Mouse (Mus musculus): ENCODE data around the gene Agbl4.

The Agbl4 gene

DNA sequence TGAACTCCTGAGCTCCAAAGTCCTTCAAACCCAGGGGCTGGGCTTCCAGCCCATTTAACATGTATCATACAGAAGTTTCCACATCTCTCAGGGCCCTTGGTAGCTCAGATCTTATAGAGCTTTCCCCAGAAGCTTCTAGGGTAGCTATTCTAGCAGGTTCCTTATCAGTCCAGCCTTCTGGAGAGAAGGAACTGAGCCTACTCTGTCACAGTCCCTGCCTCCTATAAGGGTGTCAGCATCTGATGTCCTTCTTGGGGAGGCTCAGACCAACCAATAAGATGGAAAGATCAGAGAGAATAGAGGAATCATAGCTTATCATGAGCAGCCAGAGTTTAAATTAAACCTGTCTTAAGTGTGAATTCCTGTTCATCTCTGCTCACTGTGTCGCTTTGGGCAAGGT is 1269.3 kb downstream of the Agbl4 start:
- DNase-seq (ENCODE audit: low spot score in 2 of 2): no peak

DNA sequence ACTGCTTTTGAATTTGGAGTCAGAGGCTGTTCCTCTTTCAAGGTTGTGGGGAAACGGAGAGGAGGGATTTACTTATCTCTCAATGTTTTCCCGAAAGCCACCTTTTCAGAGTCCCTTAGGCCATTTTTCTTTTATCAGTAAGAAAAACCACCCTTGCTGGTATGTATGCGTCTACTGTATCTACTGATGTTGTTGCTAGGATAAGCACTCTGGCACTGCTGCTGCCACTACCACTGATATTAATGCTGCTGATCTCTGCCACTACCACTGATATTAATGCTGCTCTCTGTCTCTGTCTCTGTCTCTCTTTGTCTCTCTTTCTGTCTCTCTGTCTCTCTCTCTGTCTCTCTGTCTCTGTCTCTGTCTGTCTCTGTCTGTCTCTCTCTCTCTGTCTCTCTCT is 1271.9 kb downstream of the Agbl4 start:
- no peak for DNase-seq (ENCODE audit: low spot score in 2 of 2)

DNA sequence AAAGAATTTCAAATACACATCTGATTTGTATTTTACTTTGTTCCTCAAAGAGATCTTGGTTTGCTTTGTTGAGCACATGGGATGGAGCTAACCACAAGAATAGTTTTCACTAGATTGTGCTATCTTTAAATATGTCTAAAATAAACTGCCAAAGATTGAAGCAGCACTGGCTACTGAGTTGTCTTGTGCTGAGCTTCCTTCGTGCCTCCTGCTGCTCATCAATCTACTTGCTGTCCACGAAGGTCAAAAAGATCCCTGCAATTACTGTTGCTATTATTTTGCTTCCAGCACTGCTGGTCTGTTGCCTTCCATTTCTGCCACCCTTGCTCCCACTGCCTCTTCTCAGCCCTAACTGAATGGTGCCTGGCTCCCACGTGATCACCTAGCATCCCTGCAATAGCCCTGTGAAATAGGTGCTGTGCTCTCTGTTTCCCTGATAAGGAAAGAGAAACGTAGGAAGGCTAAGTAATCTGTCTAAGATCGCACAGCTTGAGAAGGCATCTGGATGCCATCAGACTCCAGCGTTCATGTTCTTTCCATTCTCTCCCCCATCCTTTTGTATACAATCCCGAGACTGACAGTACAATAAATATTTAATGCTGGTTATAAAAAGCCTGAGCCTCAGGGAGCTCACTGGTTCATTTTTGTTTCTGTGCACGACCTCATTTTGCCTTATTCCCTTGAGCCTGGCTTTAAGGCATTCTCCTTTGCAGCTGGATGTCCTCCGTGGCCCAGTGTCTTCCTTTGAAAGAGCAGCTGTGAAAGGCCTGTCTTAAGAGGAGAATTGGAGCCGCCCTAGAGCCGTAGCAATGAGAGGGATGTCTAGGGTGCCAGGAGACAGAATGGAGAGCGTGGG is 1273.3 kb downstream of the Agbl4 start:
- DNase-seq (ENCODE audit: low spot score in 2 of 2): no peak

DNA sequence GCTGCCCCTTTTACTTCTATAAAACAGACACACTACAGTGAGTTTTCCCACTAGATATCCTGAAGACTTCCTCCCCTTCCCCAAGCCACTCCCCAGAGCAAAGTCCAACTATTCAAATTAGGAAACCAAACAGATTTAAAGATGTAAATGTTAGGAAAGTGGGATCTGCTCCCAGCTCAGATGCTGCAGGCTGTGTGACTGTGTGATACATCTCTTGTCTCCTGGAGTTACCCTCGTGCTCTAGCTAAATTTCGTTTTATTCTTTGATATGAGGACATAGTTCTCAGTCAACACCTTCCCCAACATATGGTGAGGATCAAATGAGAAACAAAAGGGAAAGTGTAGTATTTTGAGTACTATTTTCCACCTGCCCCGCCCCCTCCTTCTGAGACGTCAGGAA is 1274.0 kb downstream of the Agbl4 start:
- DNase-seq (ENCODE audit: low spot score in 2 of 2): no peak

DNA sequence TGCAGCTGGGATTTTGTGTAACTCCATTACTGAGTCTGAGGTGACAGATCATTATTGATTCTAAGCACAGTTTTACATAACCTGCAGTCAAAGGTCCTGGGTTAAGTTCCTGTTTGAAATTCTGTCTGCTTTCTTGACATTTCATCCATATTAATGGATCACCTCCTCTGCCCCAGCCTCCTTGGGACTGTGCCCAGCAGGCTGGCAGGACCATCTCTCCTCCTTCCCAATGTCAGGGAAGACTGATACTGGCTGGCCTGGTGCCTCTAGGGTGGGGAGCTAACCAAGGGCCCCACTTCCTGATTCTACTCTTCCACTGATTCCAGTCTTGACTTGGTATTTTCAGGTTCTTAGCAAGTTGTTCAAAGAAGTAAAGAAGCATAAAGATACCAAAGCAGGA is 1276.4 kb downstream of the Agbl4 start:
- DNase-seq (ENCODE audit: low spot score in 2 of 2): no peak

DNA sequence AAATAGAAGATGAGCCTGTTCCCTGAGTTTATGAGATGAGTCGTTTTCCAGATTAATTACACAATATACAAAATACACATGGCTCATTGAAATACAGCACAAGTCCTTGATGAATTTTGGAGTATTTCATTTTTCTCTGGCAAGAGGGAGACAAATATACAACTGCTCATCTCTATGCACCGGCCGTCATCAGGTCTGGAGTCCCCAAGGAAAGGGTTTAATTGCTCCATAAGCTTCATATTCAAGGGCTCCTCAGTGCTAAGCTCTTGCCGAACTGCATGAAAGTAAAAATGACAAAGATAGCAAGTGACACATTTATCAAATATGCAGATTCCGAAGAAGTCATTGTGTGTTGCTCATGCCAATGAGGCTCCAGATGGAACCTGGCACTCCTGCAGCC is 1284.5 kb downstream of the Agbl4 start:
- DNase-seq (ENCODE audit: low spot score in 2 of 2): no peak

DNA sequence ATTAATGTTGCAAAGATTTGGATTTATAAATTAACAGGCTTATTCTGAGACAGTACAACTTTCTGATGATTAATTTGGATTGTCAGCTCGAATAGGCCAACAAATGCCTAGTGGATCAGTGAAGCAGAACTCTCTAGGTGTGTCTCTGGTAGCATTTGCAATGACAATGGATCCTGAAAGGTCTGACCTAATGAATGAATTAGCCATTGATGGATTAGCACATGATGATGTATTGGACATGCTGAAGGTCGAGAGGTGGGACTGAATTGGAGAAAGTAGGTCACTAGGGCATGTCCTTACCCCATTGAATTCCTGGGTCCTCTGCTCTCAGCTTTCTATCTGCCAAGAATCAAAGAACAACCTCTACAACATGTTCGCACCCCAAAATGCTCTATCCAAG is 1285.3 kb downstream of the Agbl4 start:
- DNase-seq (ENCODE audit: low spot score in 2 of 2): no peak

DNA sequence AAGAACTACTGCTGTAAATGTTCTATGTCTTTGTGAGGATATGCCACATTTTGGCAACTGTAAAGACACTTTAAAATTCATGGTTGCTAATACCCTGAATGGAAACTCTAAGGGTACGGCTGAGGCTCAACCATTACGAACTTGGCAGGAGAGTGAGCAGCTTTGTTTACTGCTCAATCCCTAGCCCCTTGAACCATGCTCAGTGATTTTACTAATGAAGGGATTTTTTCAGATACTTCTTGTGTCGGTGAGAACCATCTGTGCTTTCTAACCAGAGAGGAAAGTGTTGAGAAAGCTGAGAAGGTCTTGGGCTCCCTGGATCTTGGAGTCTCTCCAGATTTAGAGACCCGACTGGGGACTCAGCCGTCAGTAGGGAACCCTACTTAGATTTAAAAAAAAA is 1286.4 kb downstream of the Agbl4 start:
- DNase-seq (ENCODE audit: low spot score in 2 of 2): no peak

DNA sequence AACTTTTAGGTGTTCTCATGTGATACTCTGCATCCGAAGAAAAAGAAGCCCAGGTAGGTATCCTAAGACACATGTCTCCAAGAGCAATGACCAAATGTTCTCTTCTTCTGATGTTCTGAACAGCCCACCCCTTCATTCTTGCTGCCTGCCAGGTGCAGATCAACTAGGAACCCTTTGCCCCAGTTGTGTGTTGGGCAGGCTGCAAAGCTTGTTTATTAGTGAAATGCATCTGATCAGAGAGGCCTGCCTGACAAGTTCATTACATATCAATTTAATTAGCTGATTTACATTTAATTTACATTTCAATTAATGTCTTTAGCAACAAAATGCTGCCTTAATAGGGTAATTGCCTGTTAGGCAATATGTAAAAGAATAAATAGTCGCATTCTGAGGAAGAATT is 1288.5 kb downstream of the Agbl4 start:
- no peak for DNase-seq (ENCODE audit: low spot score in 2 of 2)

DNA sequence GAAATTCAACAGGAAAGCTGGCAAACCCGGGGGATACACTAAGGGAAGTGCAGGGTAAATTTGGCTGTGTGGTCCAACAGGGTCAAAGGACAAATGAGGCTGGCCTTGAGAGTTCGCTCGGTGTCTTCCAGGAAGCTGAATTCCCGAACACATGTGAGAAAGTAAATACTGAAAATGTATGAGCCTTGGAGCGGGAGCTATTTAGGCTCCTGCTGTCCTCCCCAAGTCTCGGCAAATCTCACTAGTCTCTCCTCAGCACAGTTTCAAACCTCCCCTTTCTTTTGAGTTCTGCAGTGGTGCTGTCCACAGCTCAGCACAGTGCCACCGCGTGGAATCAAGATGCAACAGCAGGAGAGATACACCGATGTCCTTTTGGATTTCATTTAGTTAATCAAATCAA is 1289.5 kb downstream of the Agbl4 start:
- DNase-seq (ENCODE audit: low spot score in 2 of 2): no peak

DNA sequence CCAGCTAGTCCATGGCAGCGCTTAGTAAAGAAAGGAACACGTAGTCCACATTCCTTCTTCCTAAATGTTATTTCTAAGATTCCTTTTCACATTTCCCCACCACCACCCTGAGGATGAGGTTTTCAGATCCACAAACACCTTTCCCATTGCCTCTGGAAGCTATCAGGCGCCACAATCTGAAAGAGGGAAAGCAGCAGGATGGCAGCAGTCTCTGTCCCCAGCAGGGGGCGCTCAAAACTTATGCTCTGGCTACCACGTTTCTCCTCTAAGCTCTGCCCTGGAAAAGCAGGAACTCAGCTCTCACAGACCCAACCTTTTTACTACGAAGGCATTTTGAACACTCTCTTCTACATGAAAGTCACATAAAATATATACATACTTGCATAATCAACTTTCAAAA is 1290.2 kb downstream of the Agbl4 start:
- DNase-seq (ENCODE audit: low spot score in 2 of 2): peak; percentile 76 to 77

DNA sequence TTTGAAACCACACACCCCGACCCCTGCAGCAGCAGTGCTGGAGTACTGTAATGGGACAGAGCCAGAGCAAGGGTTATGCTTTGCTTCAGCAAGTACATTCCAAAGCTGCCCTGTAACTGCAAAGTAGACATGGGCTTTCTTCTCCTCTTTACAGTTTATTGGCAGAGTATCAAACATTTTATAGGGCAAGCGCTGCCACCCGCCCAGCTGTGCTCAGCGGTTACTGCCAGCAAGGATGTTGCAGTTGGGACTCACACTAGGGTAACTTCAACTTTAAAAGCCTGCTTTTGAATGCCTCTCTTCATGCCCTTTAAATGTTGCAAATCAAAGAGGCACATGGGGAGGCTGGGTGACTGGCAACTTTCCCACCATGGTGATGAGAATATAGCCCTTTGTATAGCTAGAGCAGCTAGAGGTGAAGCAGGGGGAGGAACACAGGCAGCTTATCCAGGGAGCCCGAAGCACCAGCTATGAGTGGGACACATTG is 1293.6 kb downstream of the Agbl4 start:
- no peak for DNase-seq (ENCODE audit: low spot score in 2 of 2)

DNA sequence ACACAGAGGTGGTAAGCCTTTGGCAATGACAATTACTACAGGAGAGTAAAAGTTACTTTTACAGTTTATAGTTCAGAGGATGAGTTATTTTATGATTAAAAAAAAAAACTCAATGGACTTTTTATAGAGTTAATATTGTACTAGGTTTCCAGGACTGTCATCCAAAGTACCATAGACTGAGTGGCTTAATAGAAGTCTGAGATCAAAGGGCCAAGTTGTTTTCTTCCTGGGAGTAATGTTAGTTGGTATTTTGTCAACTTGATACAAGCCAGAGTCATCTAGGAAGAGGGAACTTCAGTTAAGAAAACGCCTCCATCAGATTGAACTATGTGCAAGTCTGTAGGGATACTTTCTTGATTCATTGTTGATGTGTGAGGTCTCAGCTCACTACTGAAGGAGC is 1303.9 kb downstream of the Agbl4 start:
- no peak for DNase-seq (ENCODE audit: low spot score in 2 of 2)

DNA sequence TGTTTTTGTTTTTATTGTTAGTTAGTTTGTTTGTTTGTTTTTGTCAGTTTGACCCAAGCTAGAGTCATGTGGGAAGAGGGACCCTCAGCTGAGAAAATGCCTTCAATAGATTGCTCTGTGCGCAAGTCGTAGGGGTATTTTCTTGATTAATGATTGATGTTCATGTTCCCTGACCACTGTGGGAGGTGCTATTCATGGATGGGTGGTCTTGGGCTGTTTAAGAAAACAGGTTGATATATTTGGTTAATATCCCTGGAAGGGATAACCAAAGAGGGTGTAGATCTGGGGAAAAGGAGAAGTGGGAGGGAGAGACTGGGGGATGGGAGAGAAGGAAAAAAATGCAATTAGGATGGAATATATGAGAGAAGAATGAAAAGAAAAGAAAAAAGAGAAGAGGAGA is 1306.7 kb downstream of the Agbl4 start:
- DNase-seq (ENCODE audit: low spot score in 2 of 2): no peak

DNA sequence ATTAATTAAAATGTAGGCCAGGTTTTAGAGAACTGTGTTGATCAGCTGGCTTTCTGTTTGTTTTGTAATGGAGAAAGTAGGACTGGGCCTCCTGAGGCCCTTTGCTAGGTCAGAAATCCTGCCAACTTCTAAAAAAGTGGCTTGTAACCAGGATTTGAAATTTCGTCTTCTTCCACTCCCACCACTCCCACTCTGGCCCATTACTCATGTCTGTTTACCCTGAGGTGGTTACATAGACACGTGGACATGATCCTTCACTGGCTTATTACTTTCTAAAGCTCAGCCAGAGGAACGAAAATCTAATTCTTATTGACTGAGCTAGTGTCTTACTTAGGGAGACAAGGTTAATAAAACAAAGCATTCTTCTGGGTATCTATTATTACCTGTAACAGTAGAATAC is 1307.5 kb downstream of the Agbl4 start:
- no peak for DNase-seq (ENCODE audit: low spot score in 2 of 2)

All from frontal cortex, postnatal 25 days (tissue).